ENCODE assay signal across 31 mouse cellular contexts in genomic region chr10:21592896-21593380, GRCm38 (mm10). TPM values are rescaled to one million over a fixed set of nuclear protein-coding genes. Genes with fewer than 3 reads are reported as not detected.
DNase-seq lines count a peak whose midpoint lies in the region; TF ChIP-seq lines count a peak whose summit lies in the region.
"Had no signal": no experiment of that assay in that cellular context is flagged by ENCODE, and none has a peak within 500 bp of the region (broad histone marks: within the 10 kb centered on the region; RNA-seq: fewer than 3 reads in every experiment).

Gene 1700020N01Rik (plus strand): TSS chr10:21593145.

- 95% methylated on average over 22 of the region's 22 CpGs for WGBS in limb, embryonic 10.5 days
- WGBS in midbrain, embryonic 10.5 days: 96% methylated on average over 22 of the region's 22 CpGs

- H3K27me3 ChIP-seq in E14TG2a.4 (ENCODE audit: insufficient read depth, low read length): peaks cover 3% of the 10 kb centered on the region; the same call in 1 of the 2 replicates
- H3K27me3 ChIP-seq in limb, embryonic 10.5 days (ENCODE audit: low read depth, poor library complexity, severe bottlenecking): no peaks in the 10 kb centered on the region
- no peaks in the 10 kb centered on the region for H3K27me3 ChIP-seq in midbrain, embryonic 10.5 days (ENCODE audit: low read depth, poor library complexity, severe bottlenecking)
- H3K27me3 ChIP-seq: embryonic facial prominence, embryonic 12.5 days; forebrain, embryonic 13.5 days; forebrain, embryonic 15.5 days had no signal

- H3K4me1 ChIP-seq in E14TG2a.4 (replicated peaks; ENCODE audit: low read depth, low read length): peaks cover 5% of the 10 kb centered on the region; the same call in 1 of the 2 replicates
- H3K4me1 ChIP-seq in limb, embryonic 10.5 days: no peaks in the 10 kb centered on the region
- H3K4me1 ChIP-seq in midbrain, embryonic 10.5 days: no peaks in the 10 kb centered on the region
- H3K4me1 ChIP-seq: embryonic facial prominence, embryonic 10.5 days; embryonic facial prominence, embryonic 12.5 days; forebrain, embryonic 13.5 days; forebrain, embryonic 15.5 days had no signal

- TF ChIP-seq CTCF in E14TG2a.4 (conservative IDR thresholded peaks at IDR 0.05; ENCODE audit: low read length): no peak

- no peaks in the 10 kb centered on the region for H3K36me3 ChIP-seq in E14TG2a.4 (ENCODE audit: insufficient read depth, low read length)
- H3K36me3 ChIP-seq in limb, embryonic 10.5 days: no peaks in the 10 kb centered on the region
- H3K36me3 ChIP-seq in midbrain, embryonic 10.5 days: no peaks in the 10 kb centered on the region
- H3K36me3 ChIP-seq: embryonic facial prominence, embryonic 10.5 days; embryonic facial prominence, embryonic 12.5 days; forebrain, embryonic 15.5 days; G1E had no signal

- H3K27ac ChIP-seq in limb, embryonic 10.5 days: no peak within 1 kb of the TSS
- no peak within 1 kb of the TSS for H3K27ac ChIP-seq in midbrain, embryonic 10.5 days (replicated peaks)
- H3K27ac ChIP-seq: embryonic facial prominence, embryonic 10.5 days; embryonic facial prominence, embryonic 12.5 days; forebrain, embryonic 13.5 days; forebrain, embryonic 15.5 days had no signal

- DNase-seq in ES-CJ7 (ENCODE audit: low read depth, low spot score) (peak; percentile 43), R1 (ENCODE audit: low read depth, low spot score) (peak; percentile 63)
- DNase-seq in limb, embryonic 10.5 days (ENCODE audit: low spot score): peak; percentile 27
- DNase-seq in urinary bladder, postnatal 25 days (ENCODE audit: low spot score): no peak
- DNase-seq in embryo, embryonic 9.5 days (ENCODE audit: extremely low spot score): no peak
- no peak for DNase-seq in midbrain, embryonic 10.5 days (ENCODE audit: low spot score)
- no peak for DNase-seq in adrenal gland, adult 18-20 months (ENCODE audit: low spot score in 2 of 2)
- DNase-seq: adrenal gland, adult 2 months; adrenal gland, postnatal 10 days; adrenal gland, postnatal 25 days; cerebellum, adult 11 months; cerebellum, adult 18-20 months; cerebellum, adult 8-10 months; cerebellum, adult 9-11 months; cerebellum, postnatal 14 days; cerebellum, postnatal 36 days; embryo, embryonic 11 days; forebrain, postnatal 0 days had no signal

- H3K9me3 ChIP-seq in E14TG2a.4 (ENCODE audit: low read length): no peaks in the 10 kb centered on the region
- H3K9me3 ChIP-seq in limb, embryonic 10.5 days (replicated peaks): no peaks in the 10 kb centered on the region
- H3K9me3 ChIP-seq in midbrain, embryonic 10.5 days (replicated peaks): no peaks in the 10 kb centered on the region
- H3K9me3 ChIP-seq: embryonic facial prominence, embryonic 10.5 days; embryonic facial prominence, embryonic 12.5 days; forebrain, embryonic 13.5 days; forebrain, embryonic 15.5 days; G1E had no signal

- H3K4me3 ChIP-seq in E14TG2a.4 (replicated peaks; ENCODE audit: low read length): 0 out of 2 replicates have a peak within 1 kb of the TSS, but pooled peaks have one; percentile 10
- no peak within 1 kb of the TSS for H3K4me3 ChIP-seq in limb, embryonic 10.5 days
- H3K4me3 ChIP-seq in midbrain, embryonic 10.5 days: no peak within 1 kb of the TSS
- H3K4me3 ChIP-seq: embryonic facial prominence, embryonic 10.5 days; embryonic facial prominence, embryonic 12.5 days; forebrain, embryonic 13.5 days; forebrain, embryonic 15.5 days had no signal

RNA-seq across cellular contexts. Expression of gene 1700020N01Rik, which starts in this region (rescaled TPM):
- polyA plus RNA-seq in limb, embryonic 10.5 days (2016; fragmentation: Nextera tagmentation; extraction: Ambion mirVana): not detected in 2 replicates
- polyA plus RNA-seq in midbrain, embryonic 10.5 days (2016; fragmentation: Nextera tagmentation; extraction: Ambion mirVana): not detected in 2 replicates
- total RNA-seq in adrenal gland, adult 18-20 months (2021): not detected
- total RNA-seq: adrenal gland, adult 2 months; adrenal gland, postnatal 10 days; common myeloid progenitor, adult 5-6 weeks; forebrain, postnatal 0 days; G1E had no signal
- polyA plus RNA-seq: activated CD4-positive, CD25-positive, alpha-beta regulatory T cell, adult 4 months; adrenal gland, adult 2 months; brain, embryonic 14.5 days; C2C12; embryonic facial prominence, embryonic 10.5 days; embryonic facial prominence, embryonic 12.5 days; embryonic facial prominence, embryonic 14.5 days; forebrain, embryonic 11.5 days; forebrain, embryonic 13.5 days; forebrain, embryonic 15.5 days; forebrain, postnatal 0 days; G1E; Patski had no signal

Comparison
In these comparisons a context has a peak if more than half of its experiments do, and no peak if none do; other contexts are left out.
1. Peak in DNase-seq in limb, embryonic 10.5 days; RNA of the gene not detected or under 1 TPM.
2. DNase-seq: peak in ES-CJ7 (single experiment) and R1 (single experiment); none in urinary bladder, postnatal 25 days (single experiment), embryo, embryonic 9.5 days (single experiment), midbrain, embryonic 10.5 days (single experiment) and adrenal gland, adult 18-20 months (0 of 2).